Mouse (Mus musculus) megakaryocyte, embryonic 14.5 days (primary cell): ENCODE measurements around the gene Galp.

Experiments
- FLI1 ChIP-seq: IDR thresholded peaks from 2 replicates; pipeline ENCODE4 v1.6.1; 2012; ENCODE audit warnings: low read length, inconsistent platforms, mixed read lengths
- GATA1 ChIP-seq: IDR thresholded peaks from 3 replicates; pipeline ENCODE4 v1.6.1; 2012; ENCODE audit warnings: mixed read lengths, low read length, inconsistent platforms, borderline replicate concordance

- TF ChIP-seq FLI1, result no peak
- no peak for TF ChIP-seq GATA1
Observed at GRCm38 (mm10) chr7:6184521-6184920, 12.4 kb upstream of the Galp start.
